Mouse (Mus musculus) CH12.LX (cell line): ENCODE measurements at regions not wholly inside any gene's neighbourhood (a gene's known extent, or its start where the extent isn't known, plus 50 kb on each side); places are given as distances from the start of the nearest gene placed in this dataset.

ENCODE experiments used
- DNase-seq: peaks from one replicate; pipeline ENCODE4 v3.0.0-alpha.2; 2013; ENCODE audit errors: extremely low read depth
- H3K27ac ChIP-seq: 2 replicates; pipeline ENCODE4 v1.5.1; 2012; ENCODE audit warnings: low read depth, mild to moderate bottlenecking, control low read depth, moderate library complexity; ENCODE audit not compliant: insufficient read depth
- H3K27me3 ChIP-seq: replicated peaks from 2 replicates; pipeline ENCODE3; 2012; ENCODE audit warnings: inconsistent platforms
- H3K36me3 ChIP-seq, 2 experiments: replicated peaks in 1 of 2; 2 replicates each; pipeline versions ENCODE3 to v1.6.1; 2012; ENCODE audit warnings: inconsistent platforms in 1 of 2, low read length in 1 of 2, mild to moderate bottlenecking in 1 of 2, mixed read lengths in 1 of 2, moderate library complexity in 1 of 2; ENCODE audit not compliant: control insufficient read depth in 1 of 2, insufficient read depth in 1 of 2
- H3K4me1 ChIP-seq, 2 experiments: 2 replicates each; pipeline ENCODE4 v1.6.1; 2012; ENCODE audit warnings: inconsistent platforms in 1 of 2, moderate library complexity in 1 of 2; ENCODE audit not compliant: insufficient read depth in 2 of 2, control insufficient read depth in 1 of 2
- H3K4me2 ChIP-seq: 2 replicates; pipeline ENCODE4 v1.6.1; 2012; ENCODE audit warnings: low read depth, mild to moderate bottlenecking, control low read depth; ENCODE audit not compliant: poor library complexity, insufficient read depth, severe bottlenecking
- H3K4me3 ChIP-seq, 3 experiments: fragments of 150-350 bp in 1 of 3; sonication (generic) in 1 of 3; replicated peaks in 1 of 3; 2 replicates each; pipeline versions ENCODE3 to v1.5.1; 2011 to 2012; ENCODE audit warnings: low read depth in 2 of 3, low read length in 2 of 3, mild to moderate bottlenecking in 2 of 3, moderate library complexity in 2 of 3, control low read depth in 1 of 3, improper control_type of control experiment in 1 of 3, inconsistent platforms in 1 of 3, mixed read lengths in 1 of 3; ENCODE audit not compliant: poor library complexity in 1 of 3
- H3K79me2 ChIP-seq: replicated peaks from 2 replicates; pipeline ENCODE4 v1.6.1; 2012; ENCODE audit warnings: mild to moderate bottlenecking, moderate library complexity; ENCODE audit not compliant: control insufficient read depth, poor library complexity, insufficient read depth, severe bottlenecking; ENCODE audit errors: extremely low read depth
- H3K9ac ChIP-seq: 2 replicates; pipeline ENCODE4 v1.6.1; 2012; ENCODE audit warnings: low read depth, mild to moderate bottlenecking, control low read depth, moderate library complexity; ENCODE audit not compliant: insufficient read depth
- H3K9me3 ChIP-seq: replicated peaks from 2 replicates; pipeline ENCODE3; 2012; ENCODE audit warnings: low read length, inconsistent platforms, mixed read lengths
- BHLHE40 ChIP-seq: IDR thresholded peaks from 2 replicates; pipeline ENCODE4 v1.6.1; 2011; ENCODE audit warnings: mild to moderate bottlenecking, low read depth, low read length, improper control_type of control experiment
- CHD1 ChIP-seq: IDR thresholded peaks from 2 replicates; pipeline ENCODE4 v1.6.1; 2012; ENCODE audit warnings: low read depth, low read length, improper control_type of control experiment, inconsistent platforms
- CHD2 ChIP-seq: IDR thresholded peaks from 2 replicates; pipeline ENCODE4 v1.6.1; 2011; ENCODE audit warnings: low read length, improper control_type of control experiment
- CTCF ChIP-seq, 2 experiments: IDR thresholded peaks in 1 of 2; conservative IDR thresholded peaks in 1 of 2; 2 replicates each; pipeline ENCODE4 v1.5.1; 2011 to 2012; ENCODE audit warnings: low read depth in 2 of 2, low read length in 2 of 2, improper control_type of control experiment in 1 of 2, inconsistent platforms in 1 of 2, mild to moderate bottlenecking in 1 of 2, moderate library complexity in 1 of 2
- GABPA ChIP-seq: IDR thresholded peaks from 2 replicates; pipeline ENCODE4 v1.6.1; 2012; ENCODE audit warnings: low read depth, low read length, improper control_type of control experiment, inconsistent platforms; ENCODE audit not compliant: insufficient replicate concordance
- JUN ChIP-seq: IDR thresholded peaks from 2 replicates; pipeline ENCODE4 v1.6.1; 2011; ENCODE audit warnings: low read depth, mild to moderate bottlenecking, low read length, improper control_type of control experiment, moderate library complexity; ENCODE audit not compliant: insufficient read depth
- MEF2A ChIP-seq: IDR thresholded peaks from 2 replicates; pipeline ENCODE4 v1.6.1; 2014; ENCODE audit warnings: low read depth, mild to moderate bottlenecking, inconsistent platforms, low read length, improper control_type of control experiment, borderline replicate concordance
- MXI1 ChIP-seq: IDR thresholded peaks from 2 replicates; pipeline ENCODE4 v1.6.1; 2011; ENCODE audit warnings: mild to moderate bottlenecking, low read depth, low read length, improper control_type of control experiment
- PAX5 ChIP-seq: IDR thresholded peaks from 2 replicates; pipeline ENCODE4 v1.6.1; 2012; ENCODE audit warnings: low read length, inconsistent platforms, mixed read lengths
- POLR2A ChIP-seq: IDR thresholded peaks from 2 replicates; pipeline ENCODE4 v1.6.1; 2011; ENCODE audit warnings: low read depth, mild to moderate bottlenecking, improper control_type of control experiment, low read length
- RCOR1 ChIP-seq: conservative IDR thresholded peaks from 2 replicates; pipeline ENCODE4 v1.6.1; 2012; ENCODE audit warnings: low read depth, mild to moderate bottlenecking, inconsistent platforms, low read length, improper control_type of control experiment
- SIN3A ChIP-seq: IDR thresholded peaks from 2 replicates; pipeline ENCODE4 v1.6.1; 2012; ENCODE audit warnings: low read length, improper control_type of control experiment, inconsistent platforms
- TBP ChIP-seq: conservative IDR thresholded peaks from 2 replicates; pipeline ENCODE4 v1.6.1; 2011; ENCODE audit warnings: low read depth, low read length, improper control_type of control experiment
- USF1 ChIP-seq: IDR thresholded peaks from 2 replicates; pipeline ENCODE4 v1.6.1; 2014; ENCODE audit warnings: low read depth, mild to moderate bottlenecking, inconsistent platforms, low read length, improper control_type of control experiment
- ZC3H11A ChIP-seq: IDR thresholded peaks from 2 replicates; pipeline ENCODE4 v1.6.1; 2012; ENCODE audit warnings: low read depth, mild to moderate bottlenecking, inconsistent platforms, low read length, improper control_type of control experiment
- ZKSCAN1 ChIP-seq: IDR thresholded peaks from 2 replicates; pipeline ENCODE4 v1.6.1; 2012; ENCODE audit warnings: low read depth, inconsistent platforms, low read length, improper control_type of control experiment, borderline replicate concordance
- dilution Hi-C: fragments of 300-500 bp; cut with MboI; formaldehyde crosslinking; loops from 2 replicates; pipeline ENCODE4 v1.14.3; 2020; ENCODE audit warnings: low sequenced_read_pairs; ENCODE audit not compliant: extremely low pct_unique_long_range_greater_than_20kb, extremely low pct_ligation_motif_present
- in situ Hi-C: fragments of 300-500 bp; cut with MboI; formaldehyde crosslinking; loops from 3 replicates; pipeline ENCODE4 v1.14.3; 2019; ENCODE audit warnings: low sequenced_read_pairs, low pct_ligation_motif_present, low pct_unique_long_range_greater_than_20kb, mixed read lengths

GRCm38 (mm10) chr1:72076341-72076740 is 135.8 kb downstream of the Mreg start:
- Histone ChIP-seq H3K36me3 (no peaks in the 10 kb centered on the region), H3K9ac (no peak overlapping the region), H3K4me3 (no peak overlapping the region), H3K27me3 (no peaks in the 10 kb centered on the region), H3K4me1 (no peaks in the 10 kb centered on the region), H3K9me3 (no peaks in the 10 kb centered on the region), H3K79me2 (no peaks in the 10 kb centered on the region), H3K4me2 (no peak overlapping the region), H3K27ac (no peak overlapping the region)
- dilution Hi-C loops (no loop called here), in situ Hi-C loops (no loop called here)
- TF ChIP-seq POLR2A (no peak), ZC3H11A (no peak), GABPA (no peak), SIN3A (no peak), MXI1 (no peak), MEF2A (no peak), CHD2 (no peak)
- DNase-seq, result no peak

GRCm38 (mm10) chr1:72075464-72075863 is 136.6 kb downstream of the Mreg start:
- DNase-seq, result no peak
- Histone ChIP-seq H3K27me3 (no peaks in the 10 kb centered on the region), H3K4me3 (no peak overlapping the region), H3K36me3 (no peaks in the 10 kb centered on the region), H3K79me2 (no peaks in the 10 kb centered on the region), H3K27ac (no peak overlapping the region), H3K4me2 (no peak overlapping the region), H3K9ac (no peak overlapping the region), H3K4me1 (no peaks in the 10 kb centered on the region), H3K9me3 (no peaks in the 10 kb centered on the region)
- dilution Hi-C loops (no loop called here), in situ Hi-C loops (no loop called here)
- TF ChIP-seq CHD1 (no peak), ZC3H11A (no peak), CHD2 (no peak), TBP (no peak), CTCF (conservative IDR thresholded peaks at IDR 0.05 in 1 of 2, IDR thresholded peaks at IDR 0.05 in 1 of 2; ENCODE audit: low read depth in 2 of 2, low read length in 2 of 2) (no peak), ZKSCAN1 (no peak), USF1 (no peak), BHLHE40 (no peak), JUN (no peak), PAX5 (no peak), MXI1 (no peak)

GRCm38 (mm10) chr1:72073245-72073644 is 138.9 kb downstream of the Mreg start:
- Histone ChIP-seq H3K9ac (no peak overlapping the region), H3K36me3 (no peaks in the 10 kb centered on the region), H3K27me3 (no peaks in the 10 kb centered on the region), H3K27ac (no peak overlapping the region), H3K4me1 (no peaks in the 10 kb centered on the region), H3K9me3 (no peaks in the 10 kb centered on the region), H3K79me2 (no peaks in the 10 kb centered on the region), H3K4me3 (no peak overlapping the region), H3K4me2 (no peak overlapping the region)
- no peak for DNase-seq
- in situ Hi-C loops, result no loop called here
- dilution Hi-C loops, result no loop called here
- TF ChIP-seq PAX5 (no peak), RCOR1 (no peak)
